Mouse (Mus musculus): Measurements from ENCODE around the gene Auh.

- TF ChIP-seq CTCF (IDR thresholded peaks at IDR 0.05; ENCODE audit: low read depth, low read length) = no peak
- no peak for TF ChIP-seq POLR2A (IDR thresholded peaks at IDR 0.05; ENCODE audit: extremely low read depth, insufficient read depth, low read length)
These were observed 55.1 kb downstream of the Auh start for GRCm38 (mm10) chr13:52874338-52874737.

Data from liver, adult 2 months (tissue).